Mouse (Mus musculus): ENCODE results near the gene Pard3. TPM values are rescaled to one million over a fixed set of nuclear protein-coding genes. Genes with fewer than 3 reads are reported as not detected.
A peak's percentile ranks its signal among the peaks of the same experiment; 100 is the strongest.

The Pard3 gene
- total RNA-seq, 1 experiment from 2014 or later = not detected

GRCm38 (mm10) chr8:127542162-127542561, 478.5 kb downstream of the Pard3 start:
- ATAC-seq (replicated peaks in 1 of 2; ENCODE audit: insufficient read depth in 1 of 2, low FRiP score in 2 of 2, low TSS enrichment in 1 of 2, low read depth in 1 of 2, poor library complexity in 2 of 2, severe bottlenecking in 2 of 2) = no peak

GRCm38 (mm10) chr8:127543676-127544075, 480.0 kb downstream of the Pard3 start:
- no peak for ATAC-seq (replicated peaks in 1 of 2; ENCODE audit: insufficient read depth in 1 of 2, low FRiP score in 2 of 2, low TSS enrichment in 1 of 2, low read depth in 1 of 2, poor library complexity in 2 of 2, severe bottlenecking in 2 of 2)

- no peak for ATAC-seq (replicated peaks in 1 of 2; ENCODE audit: insufficient read depth in 1 of 2, low FRiP score in 2 of 2, low TSS enrichment in 1 of 2, low read depth in 1 of 2, poor library complexity in 2 of 2, severe bottlenecking in 2 of 2)
Measured at GRCm38 (mm10) chr8:127546161-127546560, 482.5 kb downstream of the Pard3 start.

- ATAC-seq (replicated peaks in 1 of 2; ENCODE audit: insufficient read depth in 1 of 2, low FRiP score in 2 of 2, low TSS enrichment in 1 of 2, low read depth in 1 of 2, poor library complexity in 2 of 2, severe bottlenecking in 2 of 2) = no peak
Measured at GRCm38 (mm10) chr8:127550928-127551327, 487.2 kb downstream of the Pard3 start.

GRCm38 (mm10) chr8:127552161-127552595, 488.5 kb downstream of the Pard3 start:
- ATAC-seq (replicated peaks in 1 of 2; ENCODE audit: insufficient read depth in 1 of 2, low FRiP score in 2 of 2, low TSS enrichment in 1 of 2, low read depth in 1 of 2, poor library complexity in 2 of 2, severe bottlenecking in 2 of 2) = peak; percentile 75 to 83

- no peak for ATAC-seq (replicated peaks in 1 of 2; ENCODE audit: insufficient read depth in 1 of 2, low FRiP score in 2 of 2, low TSS enrichment in 1 of 2, low read depth in 1 of 2, poor library complexity in 2 of 2, severe bottlenecking in 2 of 2)
Measured at GRCm38 (mm10) chr8:127552836-127553235, 489.1 kb downstream of the Pard3 start.

GRCm38 (mm10) chr8:127553582-127553981, 489.9 kb downstream of the Pard3 start:
- no peak for ATAC-seq (replicated peaks in 1 of 2; ENCODE audit: insufficient read depth in 1 of 2, low FRiP score in 2 of 2, low TSS enrichment in 1 of 2, low read depth in 1 of 2, poor library complexity in 2 of 2, severe bottlenecking in 2 of 2)

GRCm38 (mm10) chr8:127555795-127556194, 492.1 kb downstream of the Pard3 start:
- no peak for ATAC-seq (replicated peaks in 1 of 2; ENCODE audit: insufficient read depth in 1 of 2, low FRiP score in 2 of 2, low TSS enrichment in 1 of 2, low read depth in 1 of 2, poor library complexity in 2 of 2, severe bottlenecking in 2 of 2)

- ATAC-seq (replicated peaks in 1 of 2; ENCODE audit: insufficient read depth in 1 of 2, low FRiP score in 2 of 2, low TSS enrichment in 1 of 2, low read depth in 1 of 2, poor library complexity in 2 of 2, severe bottlenecking in 2 of 2) = no peak
Measured at GRCm38 (mm10) chr8:127556964-127557363, 493.3 kb downstream of the Pard3 start.

GRCm38 (mm10) chr8:127557566-127557965, 493.9 kb downstream of the Pard3 start:
- no peak for ATAC-seq (replicated peaks in 1 of 2; ENCODE audit: insufficient read depth in 1 of 2, low FRiP score in 2 of 2, low TSS enrichment in 1 of 2, low read depth in 1 of 2, poor library complexity in 2 of 2, severe bottlenecking in 2 of 2)

- no peak; a peak in 1 of 4 replicates for ATAC-seq (replicated peaks in 1 of 2; ENCODE audit: insufficient read depth in 1 of 2, low FRiP score in 2 of 2, low TSS enrichment in 1 of 2, low read depth in 1 of 2, poor library complexity in 2 of 2, severe bottlenecking in 2 of 2)
Measured at GRCm38 (mm10) chr8:127563634-127564033, 499.9 kb downstream of the Pard3 start.

GRCm38 (mm10) chr8:127564426-127564825, 500.7 kb downstream of the Pard3 start:
- no peak for ATAC-seq (replicated peaks in 1 of 2; ENCODE audit: insufficient read depth in 1 of 2, low FRiP score in 2 of 2, low TSS enrichment in 1 of 2, low read depth in 1 of 2, poor library complexity in 2 of 2, severe bottlenecking in 2 of 2)

- ATAC-seq (replicated peaks in 1 of 2; ENCODE audit: insufficient read depth in 1 of 2, low FRiP score in 2 of 2, low TSS enrichment in 1 of 2, low read depth in 1 of 2, poor library complexity in 2 of 2, severe bottlenecking in 2 of 2) = no peak
Measured at GRCm38 (mm10) chr8:127569212-127569611, 505.5 kb downstream of the Pard3 start.

- ATAC-seq (replicated peaks in 1 of 2; ENCODE audit: insufficient read depth in 1 of 2, low FRiP score in 2 of 2, low TSS enrichment in 1 of 2, low read depth in 1 of 2, poor library complexity in 2 of 2, severe bottlenecking in 2 of 2) = no peak
Measured at GRCm38 (mm10) chr8:127570527-127570926, 506.8 kb downstream of the Pard3 start.

- ATAC-seq (replicated peaks in 1 of 2; ENCODE audit: insufficient read depth in 1 of 2, low FRiP score in 2 of 2, low TSS enrichment in 1 of 2, low read depth in 1 of 2, poor library complexity in 2 of 2, severe bottlenecking in 2 of 2) = no peak
Measured at GRCm38 (mm10) chr8:127572493-127572892, 508.8 kb downstream of the Pard3 start.

GRCm38 (mm10) chr8:127576657-127577056, 513.0 kb downstream of the Pard3 start:
- ATAC-seq (replicated peaks in 1 of 2; ENCODE audit: insufficient read depth in 1 of 2, low FRiP score in 2 of 2, low TSS enrichment in 1 of 2, low read depth in 1 of 2, poor library complexity in 2 of 2, severe bottlenecking in 2 of 2) = no peak

GRCm38 (mm10) chr8:127577656-127578055, 514.0 kb downstream of the Pard3 start:
- no peak for ATAC-seq (replicated peaks in 1 of 2; ENCODE audit: insufficient read depth in 1 of 2, low FRiP score in 2 of 2, low TSS enrichment in 1 of 2, low read depth in 1 of 2, poor library complexity in 2 of 2, severe bottlenecking in 2 of 2)

GRCm38 (mm10) chr8:127579436-127579835, 515.7 kb downstream of the Pard3 start:
- ATAC-seq (replicated peaks in 1 of 2; ENCODE audit: insufficient read depth in 1 of 2, low FRiP score in 2 of 2, low TSS enrichment in 1 of 2, low read depth in 1 of 2, poor library complexity in 2 of 2, severe bottlenecking in 2 of 2) = 0 out of 4 replicates have a peak, but pooled peaks of 1 of the 2 experiments have one; percentile 22

- no peak for ATAC-seq (replicated peaks in 1 of 2; ENCODE audit: insufficient read depth in 1 of 2, low FRiP score in 2 of 2, low TSS enrichment in 1 of 2, low read depth in 1 of 2, poor library complexity in 2 of 2, severe bottlenecking in 2 of 2)
Measured at GRCm38 (mm10) chr8:127583429-127583828, 519.7 kb downstream of the Pard3 start.

- ATAC-seq (replicated peaks in 1 of 2; ENCODE audit: insufficient read depth in 1 of 2, low FRiP score in 2 of 2, low TSS enrichment in 1 of 2, low read depth in 1 of 2, poor library complexity in 2 of 2, severe bottlenecking in 2 of 2) = no peak
Measured at GRCm38 (mm10) chr8:127585618-127586017, 521.9 kb downstream of the Pard3 start.

Data from hematopoietic stem cell, adult 5-6 weeks (primary cell).